Mouse (Mus musculus): ENCODE measurements at regions not wholly inside any gene's neighbourhood (a gene's known extent, or its start where the extent isn't known, plus 50 kb on each side); places are given as distances from the start of the nearest gene placed in this dataset.

- peak; percentile 30 for DNase-seq
These were observed 55.9 kb upstream of the Ddx3x start for GRCm38 (mm10) chrX:13224902-13225301.

DNA sequence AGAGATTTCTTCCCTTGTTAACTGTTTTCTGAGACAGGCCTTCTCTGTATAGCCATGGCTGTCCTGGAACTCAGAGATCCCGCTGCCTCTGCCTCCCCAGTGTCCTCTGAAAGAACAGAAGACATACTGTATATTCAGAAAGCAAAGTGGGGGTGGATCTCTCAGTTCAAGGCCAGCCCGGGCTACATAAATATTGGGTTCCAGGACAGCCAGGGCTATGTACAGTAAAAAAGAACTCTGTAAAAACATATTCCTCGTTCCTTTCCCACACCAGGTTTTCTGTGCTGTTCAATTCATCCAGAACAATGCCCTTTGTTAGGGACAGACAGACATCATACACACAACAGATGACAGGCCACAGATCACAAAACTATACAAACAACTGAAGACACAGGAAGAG, 54.3 kb upstream of the Ddx3x start:
- no peak for DNase-seq

DNA sequence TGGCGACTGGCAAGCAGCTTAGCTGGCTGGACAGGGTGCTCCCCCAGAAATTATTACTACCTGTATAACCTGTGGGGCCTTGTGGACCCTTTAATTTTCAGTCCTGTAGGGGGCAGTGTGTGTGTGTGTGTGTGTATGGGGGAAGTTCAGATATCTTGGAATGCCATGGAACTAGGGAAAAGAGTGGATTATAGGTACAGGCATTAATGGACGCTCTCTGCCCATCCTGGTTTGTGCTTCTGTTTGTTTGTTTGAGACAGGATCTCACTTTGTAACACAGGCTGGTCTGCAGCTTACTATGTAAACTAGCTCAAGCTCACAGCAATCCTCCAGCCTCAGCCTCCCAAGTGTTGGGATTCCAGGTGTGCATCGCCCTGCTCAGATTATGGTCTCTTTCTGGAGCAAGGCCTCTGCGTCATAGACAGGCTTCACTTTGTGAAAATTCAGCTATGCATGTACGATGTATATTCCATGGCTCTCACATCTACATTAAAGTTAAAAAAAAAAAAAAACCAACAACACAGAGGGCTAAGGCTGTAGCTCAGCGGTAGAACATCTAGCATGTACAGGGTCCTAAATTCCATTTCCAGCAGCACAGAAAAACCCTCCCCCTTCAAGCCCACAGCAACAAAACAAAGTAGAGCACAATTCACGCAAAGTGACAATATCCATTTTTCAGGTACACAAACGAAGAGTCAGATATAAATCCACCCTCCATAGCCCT, 50.7 kb upstream of the Ddx3x start:
- peak; percentile 58 for DNase-seq

DNA sequence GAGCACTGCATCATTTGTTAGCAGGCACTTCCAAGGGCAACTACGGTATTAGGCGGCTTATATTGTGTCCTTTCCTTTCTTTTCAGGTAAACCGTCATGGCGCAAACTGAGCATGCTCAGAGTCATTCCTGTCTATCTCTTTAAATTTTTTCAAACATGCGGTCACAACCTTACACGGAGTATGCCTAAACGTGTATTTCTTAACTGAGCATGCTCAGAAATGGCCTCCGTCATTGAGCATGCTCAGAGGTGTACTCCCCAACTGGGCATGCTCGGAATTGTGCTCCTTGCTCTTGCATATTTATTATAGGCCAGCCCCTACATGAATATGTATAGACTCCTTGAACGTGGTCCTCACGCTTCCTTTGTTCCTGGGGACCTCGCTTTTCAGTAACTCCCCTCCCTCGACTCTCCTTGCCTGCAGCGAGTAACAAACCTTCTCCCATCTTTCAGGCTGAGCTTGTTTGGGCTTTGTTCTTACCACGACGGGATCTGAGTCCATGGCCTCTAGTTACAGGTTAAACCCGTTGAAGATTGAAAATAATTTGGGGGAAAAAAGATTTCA, 50.1 kb upstream of the Ddx3x start:
- peak; percentile 82 for DNase-seq
